Mouse (Mus musculus) CD8-positive naive resting alpha-beta T cell, adult 2 months (primary cell): ENCODE results near the gene Vmn2r39.
"Not testable (repeated sequence)": the region's sequence is repeated elsewhere in the genome, so short reads cannot be mapped to it uniquely, and the experiment has no call there.

Experiments
- DNase-seq, 2 experiments: peaks; one replicate each; pipeline ENCODE4 v3.0.0; 2022; ENCODE audit warnings: low read depth in 2 of 2, low spot score in 2 of 2

Vmn2r39 gene

GRCm38 (mm10) chr7:9030698-9031097, at the start of gene Vmn2r39:
TSS of gene Vmn2r39 (minus strand) at chr7:9030798.
- not testable (repeated sequence) for DNase-seq

- not testable (repeated sequence) for DNase-seq
Observed at GRCm38 (mm10) chr7:9065353-9065752, 34.8 kb upstream of the Vmn2r39 start.
